Mouse (Mus musculus): ENCODE measurements around the gene Sugct.

GRCm38 (mm10) chr13:16833069-16833468 lies 862.3 kb downstream of the Sugct start:
- TF ChIP-seq CTCF (IDR thresholded peaks at IDR 0.05; ENCODE audit: low read depth, low read length) (no peak), POLR2A (IDR thresholded peaks at IDR 0.05; ENCODE audit: extremely low read depth, insufficient read depth, low read length) (no peak)
